Mouse (Mus musculus) embryonic fibroblast, embryonic 13.5 days (primary cell): ENCODE measurements around the gene Tshz3. TPM values are rescaled to one million over a fixed set of nuclear protein-coding genes. Genes with fewer than 3 reads are reported as not detected.
A peak's percentile ranks its signal among the peaks of the same experiment; 100 is the strongest.

Experiments
- H3K27ac ChIP-seq: 2 replicates; pipeline ENCODE4 v1.5.1; 2012; ENCODE audit warnings: low read length, control low read depth, inconsistent platforms; ENCODE audit not compliant: insufficient read depth
- H3K4me1 ChIP-seq: 2 replicates; pipeline ENCODE4 v1.6.1; 2011; ENCODE audit warnings: low read length; ENCODE audit not compliant: control insufficient read depth, insufficient read depth
- H3K4me3 ChIP-seq: 2 replicates; pipeline ENCODE4 v1.5.1; 2011; ENCODE audit warnings: mild to moderate bottlenecking, control low read depth, low read length; ENCODE audit not compliant: insufficient read depth
- CTCF ChIP-seq: IDR thresholded peaks from 2 replicates; pipeline ENCODE4 v1.5.1; 2011; ENCODE audit warnings: mild to moderate bottlenecking, control low read depth, low read length, moderate library complexity, borderline replicate concordance; ENCODE audit not compliant: insufficient read depth
- POLR2A ChIP-seq: IDR thresholded peaks from 2 replicates; pipeline ENCODE4 v1.6.1; 2011; ENCODE audit warnings: low read depth, mild to moderate bottlenecking, control low read depth, low read length, moderate library complexity
- polyA plus RNA-seq: library from polyadenylated mRNA; stranded (reverse); fragments of >200 nt; gene quantifications from 2 replicates; pipeline ENCODE4 v1.2.4, GENCODE M21; 2011; ENCODE audit warnings: low read depth; ENCODE audit not compliant: missing spikeins, insufficient read length

Tshz3 gene
- polyA plus RNA-seq, 1 experiment: 14.0 TPM

- TF ChIP-seq POLR2A (no peak; the same call in 1 of the 2 replicates), CTCF (no peak)
Measured at GRCm38 (mm10) chr7:36697118-36697855, 631 bp upstream of the Tshz3 start.

GRCm38 (mm10) chr7:36698589-36698946 is 650 bp downstream of the Tshz3 start:
- H3K4me3 ChIP-seq: peak overlapping the region; percentile 55
- no peaks in the 10 kb centered on the region for H3K4me1 ChIP-seq
- no peak overlapping the region for H3K27ac ChIP-seq
- no peak for TF ChIP-seq CTCF
- no peak for TF ChIP-seq POLR2A

More at GRCm38 (mm10) chr7:36697118-36697855, 631 bp upstream of the Tshz3 start:
- H3K4me1 ChIP-seq: no peaks in the 10 kb centered on the region
- peak overlapping the region; percentile 70 for H3K27ac ChIP-seq
- peak overlapping the region; percentile 69 for H3K4me3 ChIP-seq

DNA sequence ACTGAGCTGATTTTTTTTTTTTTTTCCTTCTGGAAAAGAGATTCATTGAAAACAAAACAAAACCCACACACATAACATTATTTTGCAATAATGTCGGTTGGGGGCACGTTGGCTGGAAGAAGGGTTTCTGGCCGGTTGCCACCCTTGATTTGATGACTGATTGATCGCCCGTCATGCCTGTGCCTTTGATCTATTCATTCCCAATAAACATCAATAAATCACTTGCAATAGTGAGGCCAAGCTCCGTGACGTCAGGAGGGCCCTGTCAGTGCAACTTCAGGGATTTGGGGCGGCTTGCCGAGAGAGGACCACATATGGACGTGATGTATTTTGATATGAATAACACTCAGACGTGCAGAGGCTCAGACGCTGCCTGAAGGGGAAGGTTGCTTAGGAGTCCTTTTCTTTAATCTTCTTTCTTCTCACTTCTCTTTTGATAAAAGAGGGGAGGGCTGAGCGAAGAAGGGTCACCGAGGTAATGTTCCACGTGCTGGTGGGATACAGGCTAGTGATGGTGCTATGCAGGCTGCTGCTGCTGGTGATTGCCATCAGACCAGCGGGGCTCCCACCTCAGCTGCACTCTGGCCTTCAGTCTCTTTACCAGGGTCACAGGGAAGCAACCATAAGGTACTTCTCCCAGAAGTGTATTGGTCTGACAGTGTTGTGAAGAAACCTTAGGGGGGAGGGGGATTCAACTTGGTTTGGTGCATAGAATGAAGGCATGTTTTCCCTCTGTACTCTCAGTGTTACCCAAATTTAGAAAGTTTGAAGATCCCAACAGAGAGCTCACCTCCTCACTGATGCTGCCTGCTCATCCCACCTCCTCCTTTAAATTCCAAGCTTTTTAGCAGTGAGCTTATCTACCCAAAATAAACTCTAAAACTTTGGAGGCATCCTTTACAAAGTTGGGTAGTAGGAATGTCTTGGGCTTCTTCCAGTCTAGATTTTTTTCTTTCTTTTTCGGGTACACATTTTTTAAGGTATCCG is 1.4 kb downstream of the Tshz3 start:
- Histone ChIP-seq H3K27ac (no peak overlapping the region), H3K4me1 (no peaks in the 10 kb centered on the region), H3K4me3 (peak overlapping the region; percentile 55)
- TF ChIP-seq POLR2A (no peak), CTCF (no peak)

- no peak for TF ChIP-seq CTCF
- Histone ChIP-seq H3K4me3 (no peak overlapping the region), H3K4me1 (0 out of 2 replicates have a peak, but pooled peaks cover 9% of the 10 kb centered on the region), H3K27ac (no peak overlapping the region)
Measured at GRCm38 (mm10) chr7:36706636-36707035, 8.7 kb downstream of the Tshz3 start.

- H3K27ac ChIP-seq: no peak overlapping the region
- no peak for TF ChIP-seq CTCF
- no peak for TF ChIP-seq POLR2A
- 0 out of 2 replicates have a peak, but pooled peaks cover 9% of the 10 kb centered on the region for H3K4me1 ChIP-seq
- no peak overlapping the region for H3K4me3 ChIP-seq
Measured at GRCm38 (mm10) chr7:36707266-36707665, 9.3 kb downstream of the Tshz3 start.

DNA sequence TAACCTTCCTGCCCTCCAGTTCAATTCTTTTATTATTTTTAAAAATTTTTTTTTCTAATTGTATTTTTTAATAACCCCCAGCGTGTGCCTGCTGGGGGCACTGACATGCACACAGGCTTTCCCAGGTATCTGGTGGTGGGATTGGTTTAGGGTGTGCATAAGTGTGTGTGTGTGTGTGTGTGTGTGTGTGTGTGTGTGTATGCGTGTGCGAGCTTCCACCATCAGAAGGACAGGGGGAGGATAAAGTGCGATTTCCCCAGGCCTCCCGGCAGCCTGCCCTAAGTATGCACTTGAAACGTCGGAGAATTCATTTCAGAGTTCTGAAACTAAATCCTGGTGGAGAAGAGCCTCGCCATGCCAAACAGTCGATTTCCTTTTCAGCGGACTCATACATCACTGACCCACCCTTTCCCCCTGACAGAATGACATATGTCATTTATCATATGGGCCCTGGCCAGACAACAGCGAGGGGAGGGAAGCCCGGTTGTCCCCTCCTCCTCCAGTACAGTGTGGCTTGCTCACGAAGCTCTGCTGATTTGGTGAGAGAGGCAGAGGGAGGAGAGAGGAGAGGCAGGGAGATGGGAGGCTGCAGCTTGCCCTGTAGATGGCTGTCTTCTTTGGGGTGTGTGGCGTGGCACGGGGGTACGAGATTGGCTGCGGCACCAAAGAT is 9.9 kb downstream of the Tshz3 start:
- Histone ChIP-seq H3K27ac (0 out of 2 replicates have a peak overlapping the region, but pooled peaks have one; percentile 12), H3K4me3 (peak overlapping the region; percentile 4; the same call in 1 of the 2 replicates), H3K4me1 (0 out of 2 replicates have a peak, but pooled peaks cover 9% of the 10 kb centered on the region)
- TF ChIP-seq CTCF (no peak), POLR2A (peak; percentile 45; the same call in 1 of the 2 replicates)

DNA sequence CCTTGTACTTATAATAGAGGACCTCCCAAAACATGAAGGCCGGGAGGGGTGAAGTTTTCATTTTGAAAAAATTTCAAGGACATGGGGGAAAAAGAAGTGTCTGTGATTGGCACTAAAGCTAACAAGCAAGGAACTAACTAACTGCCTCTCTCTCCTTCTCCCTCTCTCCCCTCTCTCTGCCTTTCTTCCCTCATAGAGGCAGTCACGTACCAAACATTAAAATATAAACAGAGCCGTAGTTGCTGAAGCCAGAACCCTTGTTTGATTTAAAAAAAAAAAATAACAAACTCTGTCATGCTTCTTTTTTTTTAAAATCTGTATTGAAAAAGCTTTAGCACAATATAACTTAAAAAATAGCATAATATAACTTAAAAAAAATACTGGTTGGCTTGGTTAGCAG is 10.9 kb downstream of the Tshz3 start:
- TF ChIP-seq POLR2A: no peak
- no peak for TF ChIP-seq CTCF
- Histone ChIP-seq H3K27ac (no peak overlapping the region), H3K4me3 (no peak overlapping the region), H3K4me1 (peaks cover 11% of the 10 kb centered on the region; the same call in 1 of the 2 replicates)

GRCm38 (mm10) chr7:36709239-36709638 is 11.3 kb downstream of the Tshz3 start:
- H3K4me1 ChIP-seq: peaks cover 11% of the 10 kb centered on the region; the same call in 1 of the 2 replicates
- H3K27ac ChIP-seq: no peak overlapping the region
- no peak overlapping the region for H3K4me3 ChIP-seq
- TF ChIP-seq POLR2A (no peak), CTCF (peak; percentile 47; the same call in 1 of the 2 replicates)

- TF ChIP-seq CTCF: no peak
- no peak for TF ChIP-seq POLR2A
- H3K4me1 ChIP-seq: peaks cover 11% of the 10 kb centered on the region; the same call in 1 of the 2 replicates
- no peak overlapping the region for H3K4me3 ChIP-seq
- no peak overlapping the region for H3K27ac ChIP-seq
Measured at GRCm38 (mm10) chr7:36709974-36710373, 12.1 kb downstream of the Tshz3 start.
